Mouse (Mus musculus): ENCODE results near the gene Camk2n1. TPM values are rescaled to one million over a fixed set of nuclear protein-coding genes. Genes with fewer than 3 reads are reported as not detected.

Gene Camk2n1
- polyA plus RNA-seq, 1 experiment from 2014 or later, result 15.7 TPM

- Histone ChIP-seq H3K9ac (no peak overlapping the region), H3K27ac (no peak overlapping the region), H3K4me3 (no peak overlapping the region), H3K36me3 (replicated peaks) (no peaks in the 10 kb centered on the region), H3K9me3 (no peaks in the 10 kb centered on the region), H3K4me2 (no peak overlapping the region), H3K4me1 (peaks cover 44% of the 10 kb centered on the region), H3K27me3 (replicated peaks) (no peaks in the 10 kb centered on the region)
- no peak for ATAC-seq (replicated peaks)
- WGBS, result 48% methylated on average over 7 of the region's 7 CpGs
Observed at GRCm38 (mm10) chr4:138448872-138449615, 5.1 kb upstream of the Camk2n1 start.

GRCm38 (mm10) chr4:138449636-138450314 is 4.3 kb upstream of the Camk2n1 start:
- Histone ChIP-seq H3K27me3 (replicated peaks) (no peaks in the 10 kb centered on the region), H3K27ac (no peak overlapping the region), H3K9ac (no peak overlapping the region), H3K9me3 (no peaks in the 10 kb centered on the region), H3K4me1 (peaks cover 44% of the 10 kb centered on the region), H3K36me3 (replicated peaks) (no peaks in the 10 kb centered on the region), H3K4me2 (no peak overlapping the region), H3K4me3 (no peak overlapping the region)
- no peak for ATAC-seq (replicated peaks)
- 49% methylated on average over 12 of the region's 12 CpGs for WGBS

- Histone ChIP-seq H3K9ac (no peak overlapping the region), H3K27me3 (replicated peaks) (no peaks in the 10 kb centered on the region), H3K9me3 (no peaks in the 10 kb centered on the region), H3K4me1 (peaks cover 53% of the 10 kb centered on the region), H3K4me2 (peak overlapping the region; percentile 95; the same call in 1 of the 2 replicates), H3K4me3 (no peak overlapping the region), H3K27ac (peak overlapping the region; percentile 49), H3K36me3 (replicated peaks) (no peaks in the 10 kb centered on the region)
- 29% methylated on average over 15 of the region's 15 CpGs for WGBS
- ATAC-seq (replicated peaks), result no peak
Observed at GRCm38 (mm10) chr4:138452306-138453096, 1.6 kb upstream of the Camk2n1 start.

GRCm38 (mm10) chr4:138453097-138453752 is 889 bp upstream of the Camk2n1 start:
- H3K36me3 ChIP-seq (replicated peaks), result no peaks in the 10 kb centered on the region
- peak overlapping the region; percentile 96 for H3K27ac ChIP-seq
- whole genome bisulfite sequencing, result 6% methylated on average over 19 of the region's 19 CpGs
- H3K27me3 ChIP-seq (replicated peaks), result no peaks in the 10 kb centered on the region
- peak; percentile 23 for ATAC-seq (replicated peaks)
- H3K4me1 ChIP-seq, result peaks cover 53% of the 10 kb centered on the region
- H3K9me3 ChIP-seq, result no peaks in the 10 kb centered on the region
- H3K4me3 ChIP-seq, result peak overlapping the region; percentile 89
- H3K9ac ChIP-seq, result peak overlapping the region; percentile 93
- peak overlapping the region; percentile 95 for H3K4me2 ChIP-seq

- Histone ChIP-seq H3K27me3 (replicated peaks) (no peaks in the 10 kb centered on the region), H3K4me1 (peaks cover 53% of the 10 kb centered on the region), H3K36me3 (replicated peaks) (no peaks in the 10 kb centered on the region), H3K4me2 (peak overlapping the region; percentile 95), H3K4me3 (peak overlapping the region; percentile 89), H3K27ac (peak overlapping the region; percentile 96), H3K9me3 (no peaks in the 10 kb centered on the region), H3K9ac (peak overlapping the region; percentile 93)
- peak; percentile 56 for ATAC-seq (replicated peaks)
- WGBS, result under 1% methylated on average over 61 of the region's 78 CpGs
Observed at GRCm38 (mm10) chr4:138454571-138455140, 542 bp downstream of the Camk2n1 start.

GRCm38 (mm10) chr4:138455141-138455955 is 1.2 kb downstream of the Camk2n1 start:
- under 1% methylated on average over 58 of the region's 58 CpGs for whole genome bisulfite sequencing
- H3K9ac ChIP-seq, result peak overlapping the region; percentile 93
- H3K36me3 ChIP-seq (replicated peaks), result no peaks in the 10 kb centered on the region
- H3K27me3 ChIP-seq (replicated peaks), result no peaks in the 10 kb centered on the region
- H3K27ac ChIP-seq, result peak overlapping the region; percentile 96
- peak overlapping the region; percentile 89 for H3K4me3 ChIP-seq
- H3K4me1 ChIP-seq, result peaks cover 51% of the 10 kb centered on the region
- peak; percentile 22 for ATAC-seq (replicated peaks)
- no peaks in the 10 kb centered on the region for H3K9me3 ChIP-seq
- peak overlapping the region; percentile 95 for H3K4me2 ChIP-seq

GRCm38 (mm10) chr4:138455956-138456341 is 1.8 kb downstream of the Camk2n1 start:
- H3K4me2 ChIP-seq, result peak overlapping the region; percentile 95
- no peaks in the 10 kb centered on the region for H3K36me3 ChIP-seq (replicated peaks)
- H3K4me1 ChIP-seq, result peaks cover 51% of the 10 kb centered on the region
- H3K9me3 ChIP-seq, result no peaks in the 10 kb centered on the region
- peak overlapping the region; percentile 89 for H3K4me3 ChIP-seq
- H3K27me3 ChIP-seq (replicated peaks), result no peaks in the 10 kb centered on the region
- WGBS, result 2% methylated on average over 17 of the region's 17 CpGs
- H3K27ac ChIP-seq, result peak overlapping the region; percentile 96
- ATAC-seq (replicated peaks), result peak; percentile 18; the same call in 1 of the 2 replicates
- H3K9ac ChIP-seq, result peak overlapping the region; percentile 93

GRCm38 (mm10) chr4:138456536-138456935 is 2.4 kb downstream of the Camk2n1 start:
- Histone ChIP-seq H3K9ac (peak overlapping the region; percentile 93), H3K27ac (peak overlapping the region; percentile 96), H3K36me3 (replicated peaks) (no peaks in the 10 kb centered on the region), H3K4me3 (peak overlapping the region; percentile 89), H3K27me3 (replicated peaks) (no peaks in the 10 kb centered on the region), H3K4me2 (peak overlapping the region; percentile 95), H3K9me3 (no peaks in the 10 kb centered on the region), H3K4me1 (peaks cover 51% of the 10 kb centered on the region)
- 0% methylated on average over 7 of the region's 8 CpGs for WGBS
- ATAC-seq (replicated peaks), result no peak

GRCm38 (mm10) chr4:138457091-138457490 is 3.0 kb downstream of the Camk2n1 start:
- H3K4me2 ChIP-seq, result peak overlapping the region; percentile 95
- no peaks in the 10 kb centered on the region for H3K9me3 ChIP-seq
- WGBS, result 48% methylated on average over 4 of the region's 4 CpGs
- peaks cover 51% of the 10 kb centered on the region for H3K4me1 ChIP-seq
- no peaks in the 10 kb centered on the region for H3K27me3 ChIP-seq (replicated peaks)
- H3K4me3 ChIP-seq, result peak overlapping the region; percentile 89
- no peak for ATAC-seq (replicated peaks)
- H3K36me3 ChIP-seq (replicated peaks), result no peaks in the 10 kb centered on the region
- no peak overlapping the region for H3K27ac ChIP-seq
- no peak overlapping the region for H3K9ac ChIP-seq

GRCm38 (mm10) chr4:138458171-138458570 is 4.1 kb downstream of the Camk2n1 start:
- no peak overlapping the region for H3K9ac ChIP-seq
- no peak for ATAC-seq (replicated peaks)
- peaks cover 53% of the 10 kb centered on the region for H3K4me1 ChIP-seq
- no peak overlapping the region for H3K4me3 ChIP-seq
- peak overlapping the region; percentile 95 for H3K4me2 ChIP-seq
- H3K36me3 ChIP-seq (replicated peaks), result no peaks in the 10 kb centered on the region
- no peaks in the 10 kb centered on the region for H3K27me3 ChIP-seq (replicated peaks)
- WGBS, result 82% methylated on average over 7 of the region's 7 CpGs
- H3K27ac ChIP-seq, result no peak overlapping the region
- H3K9me3 ChIP-seq, result no peaks in the 10 kb centered on the region

Data from midbrain, embryonic 15.5 days (tissue).